Mouse (Mus musculus) ovary, postnatal 14 days (tissue): ENCODE results near the gene Ly86.

ENCODE experiments used
- DNase-seq: peaks from one replicate; pipeline ENCODE4 v3.0.0; 2022; ENCODE audit warnings: low spot score

The Ly86 gene

DNA sequence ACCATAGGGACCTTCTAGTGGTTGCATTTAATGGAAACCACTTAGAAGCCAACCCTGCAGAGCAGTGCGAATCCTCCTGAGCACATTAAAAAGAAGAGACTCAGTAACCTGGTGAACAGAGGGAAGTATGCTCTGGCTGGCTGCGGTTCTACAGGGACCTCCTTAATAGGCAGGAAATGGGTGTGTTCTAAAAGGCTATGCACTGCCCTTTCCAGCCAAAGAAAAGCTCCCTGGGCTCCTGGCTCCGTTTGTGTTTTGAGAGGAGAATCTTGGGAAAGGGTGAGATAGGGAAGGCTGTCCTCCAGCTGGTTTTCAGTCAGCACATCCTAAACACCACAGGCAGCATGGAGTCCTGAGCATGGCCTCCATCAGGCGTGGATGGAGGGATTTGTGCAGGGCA lies 8.9 kb downstream of the Ly86 start:
- no peak for DNase-seq

- DNase-seq = no peak
Observed at GRCm38 (mm10) chr13:37354432-37354831, 9.4 kb downstream of the Ly86 start.

DNA sequence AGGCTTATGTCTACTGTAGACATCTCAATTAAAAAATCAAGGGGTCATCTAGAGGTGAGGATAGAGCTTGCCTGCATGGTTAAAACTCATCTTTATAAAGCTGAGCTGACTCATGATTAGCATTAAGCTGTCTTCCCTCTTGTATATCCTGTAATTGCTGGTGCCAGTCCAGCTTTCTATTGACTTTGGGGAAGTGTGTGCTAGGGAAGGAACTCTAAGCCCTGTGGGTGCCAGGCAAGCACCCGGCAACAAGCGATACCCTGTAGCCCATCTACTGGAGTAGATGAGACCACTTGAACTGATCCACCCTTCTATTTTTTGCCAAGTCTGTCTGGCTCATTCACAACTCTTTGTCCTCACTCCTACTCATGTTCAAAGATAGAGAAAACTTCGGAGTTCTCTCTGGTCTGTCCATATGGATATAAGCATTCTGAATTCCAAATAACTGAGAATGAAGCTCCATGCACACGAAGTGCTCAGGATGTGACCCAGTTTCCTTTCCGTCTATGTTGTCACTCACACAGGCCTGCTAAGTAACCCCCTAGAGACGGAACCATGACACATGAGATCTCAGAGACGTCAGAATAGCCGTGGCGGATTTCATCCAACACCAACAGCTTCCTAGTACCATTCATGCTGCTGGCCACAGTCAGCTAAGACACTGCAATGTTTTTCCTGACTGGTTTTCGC lies 10.8 kb downstream of the Ly86 start:
- DNase-seq = no peak

DNA sequence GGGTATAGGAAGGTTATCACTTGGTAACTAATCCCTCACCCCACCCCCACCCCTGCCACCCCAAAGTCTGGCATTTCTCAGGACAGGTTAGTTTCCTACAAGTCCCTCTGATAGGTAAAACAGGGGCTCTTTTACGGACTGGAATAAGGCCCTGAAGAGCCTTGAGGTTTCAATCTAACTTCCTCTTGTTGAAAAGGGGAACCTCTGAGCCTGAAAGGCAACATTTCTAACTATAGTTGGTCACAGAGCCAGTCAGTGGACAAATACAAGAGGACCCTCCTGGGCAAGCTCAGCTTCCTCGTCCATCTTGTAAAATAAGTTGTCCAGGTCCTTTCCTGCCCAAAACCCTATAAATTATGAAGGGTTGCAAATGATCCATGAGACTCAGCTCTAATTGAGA lies 11.5 kb downstream of the Ly86 start:
- DNase-seq = no peak

GRCm38 (mm10) chr13:37358112-37358511 lies 13.1 kb downstream of the Ly86 start:
- no peak for DNase-seq

DNA sequence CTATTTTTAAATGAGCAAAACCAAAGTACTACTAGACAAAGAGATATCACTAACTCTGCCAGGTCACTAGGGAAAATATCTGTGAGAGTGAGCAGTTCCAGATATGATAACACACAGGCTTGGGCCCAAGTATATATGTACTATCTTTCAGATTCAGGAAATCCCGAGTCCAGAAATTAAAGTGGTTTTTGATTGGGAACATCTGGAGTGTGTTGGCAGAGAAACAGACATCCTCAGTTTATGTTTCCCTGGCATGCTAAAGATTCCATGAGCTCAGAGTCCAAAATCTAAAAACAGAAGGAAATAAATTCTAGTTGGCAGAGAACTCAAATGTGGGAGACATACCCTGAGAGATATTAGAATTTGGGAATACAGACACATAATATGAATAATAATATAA lies 16.2 kb downstream of the Ly86 start:
- DNase-seq = no peak

DNA sequence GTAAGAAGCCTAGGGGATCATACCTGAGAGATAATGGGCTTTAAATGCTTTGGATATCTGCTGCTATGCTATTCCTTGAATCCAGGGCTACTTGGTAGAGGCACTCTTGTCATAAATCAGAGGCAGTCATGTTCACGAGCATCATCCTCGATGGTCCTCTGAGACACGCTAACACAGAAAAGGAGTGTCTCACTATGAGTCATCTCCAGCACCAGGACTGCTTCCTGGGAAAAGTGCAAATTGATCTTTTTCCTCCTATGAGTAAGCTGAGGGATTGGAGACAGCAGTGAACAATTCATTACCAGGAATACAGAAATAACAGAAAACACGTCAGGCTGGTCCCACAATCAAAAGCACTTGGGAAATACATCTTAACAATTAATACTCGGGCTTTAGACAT lies 19.3 kb downstream of the Ly86 start:
- DNase-seq = no peak

GRCm38 (mm10) chr13:37376411-37376810 lies 31.4 kb downstream of the Ly86 start:
- no peak for DNase-seq

GRCm38 (mm10) chr13:37388222-37389202 lies 43.5 kb downstream of the Ly86 start:
- DNase-seq = no peak

GRCm38 (mm10) chr13:37389296-37389695 lies 44.3 kb downstream of the Ly86 start:
- DNase-seq = no peak

DNA sequence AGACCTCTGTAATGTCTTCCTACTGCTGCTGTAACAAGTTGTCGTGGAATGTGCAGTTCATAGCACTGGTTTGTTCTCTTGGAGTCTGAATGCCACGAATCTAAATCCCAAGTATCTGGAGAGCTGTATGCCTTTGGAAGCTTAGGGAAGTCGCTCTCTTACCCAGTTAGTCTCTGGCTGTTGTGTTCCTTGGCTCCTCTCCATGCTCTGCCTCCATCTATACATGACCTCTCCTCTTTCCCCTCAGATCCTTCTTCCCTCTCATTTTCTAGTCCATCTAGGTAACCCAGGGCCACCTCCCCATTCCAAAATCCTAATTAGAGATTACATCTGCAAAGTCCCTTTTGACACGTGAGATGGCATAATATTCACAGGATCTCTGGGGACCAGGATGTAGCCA lies 53.8 kb downstream of the Ly86 start:
- no peak for DNase-seq

DNA sequence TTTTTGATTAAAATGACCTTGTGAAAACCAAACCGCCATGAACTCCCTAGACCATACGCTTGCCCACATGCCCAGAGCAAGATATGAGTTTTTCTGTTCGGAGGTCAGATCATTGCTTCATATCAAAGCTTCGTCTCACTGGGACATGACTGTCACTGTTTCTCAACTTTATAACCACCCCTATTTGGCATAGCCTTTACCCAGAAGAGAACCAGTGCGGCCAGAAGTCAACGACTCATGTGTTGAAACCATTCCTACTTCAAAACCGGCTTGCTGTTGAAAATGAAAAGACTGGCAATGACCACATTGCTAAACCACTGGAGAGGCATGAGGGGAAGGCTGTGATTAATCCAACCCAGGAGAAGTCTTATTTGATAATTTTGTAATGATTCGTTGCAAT lies 54.3 kb downstream of the Ly86 start:
- DNase-seq = no peak

DNA sequence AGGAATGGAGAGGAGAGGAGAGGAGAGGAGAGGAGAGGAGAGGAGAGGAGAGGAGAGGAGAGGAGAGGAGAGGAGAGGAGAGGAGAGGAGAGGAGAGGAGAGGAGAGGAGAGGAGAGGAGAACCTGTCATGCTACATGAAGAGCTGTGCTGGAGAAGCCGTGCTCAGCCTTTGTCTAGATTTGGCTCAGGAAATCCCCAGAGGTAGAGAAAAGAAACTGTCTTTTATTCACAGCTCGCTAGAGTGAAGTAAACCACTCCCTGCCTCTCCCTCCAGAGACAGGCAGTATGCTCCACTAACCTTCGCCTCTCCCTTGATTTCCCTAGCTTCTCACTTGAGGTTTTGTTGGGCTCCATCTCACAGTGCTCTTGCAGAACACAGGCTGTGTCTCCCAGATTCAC lies 57.4 kb downstream of the Ly86 start:
- DNase-seq = no peak

- no peak for DNase-seq
Observed at GRCm38 (mm10) chr13:37403708-37404107, 58.7 kb downstream of the Ly86 start.

DNA sequence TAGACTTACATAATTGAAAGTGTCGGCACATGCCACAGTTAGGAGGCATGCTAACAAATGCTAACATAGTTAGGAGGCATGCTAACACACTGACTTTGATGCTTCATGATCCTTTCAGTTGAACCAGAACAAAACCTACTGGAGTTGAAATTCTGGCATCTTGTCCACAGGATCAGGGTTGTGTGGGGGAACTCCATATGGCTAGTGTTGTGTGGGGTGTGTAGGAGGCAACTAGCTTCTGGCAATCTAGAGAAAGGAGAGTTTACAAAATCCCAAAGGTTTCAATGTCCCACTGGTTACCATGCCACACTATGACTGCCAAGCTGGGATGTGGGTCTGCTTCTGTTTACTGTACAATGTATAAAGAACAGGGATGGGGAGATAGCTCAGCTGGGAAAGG lies 70.7 kb downstream of the Ly86 start:
- DNase-seq = no peak

- DNase-seq = no peak
Observed at GRCm38 (mm10) chr13:37423416-37423815, 78.4 kb downstream of the Ly86 start.

GRCm38 (mm10) chr13:37424904-37425303 lies 79.9 kb downstream of the Ly86 start:
- DNase-seq = no peak

GRCm38 (mm10) chr13:37425406-37425805 lies 80.4 kb downstream of the Ly86 start:
- DNase-seq = no peak

GRCm38 (mm10) chr13:37426578-37427336 lies 81.7 kb downstream of the Ly86 start:
- no peak for DNase-seq

GRCm38 (mm10) chr13:37428496-37428895 lies 83.5 kb downstream of the Ly86 start:
- no peak for DNase-seq

GRCm38 (mm10) chr13:37429661-37430271 lies 84.8 kb downstream of the Ly86 start:
- no peak for DNase-seq

- no peak for DNase-seq
Observed at GRCm38 (mm10) chr13:37431707-37432106, 86.7 kb downstream of the Ly86 start.
